Mouse (Mus musculus) lung, embryonic 16.5 days (tissue): Measurements from ENCODE around the gene 9930111J21Rik2. TPM values are rescaled to one million over a fixed set of nuclear protein-coding genes. Genes with fewer than 3 reads are reported as not detected.
"Not testable (repeated sequence)": the region's sequence is repeated elsewhere in the genome, so short reads cannot be mapped to it uniquely, and the experiment has no call there.

Source experiments
- ATAC-seq: fragments of 200-750 bp; cut with Nextera tagmentation; 2 replicates; pipeline ENCODE4 v1.8.0; 2017; ENCODE audit warnings: low read depth, mild to moderate bottlenecking, moderate library complexity
- H3K27ac ChIP-seq: fragments of 300-500 bp; sonication (generic); 2 replicates; pipeline ENCODE4 v1.5.1; 2014; ENCODE audit warnings: mild to moderate bottlenecking, control low read depth, low read length
- H3K27me3 ChIP-seq: fragments of 300-500 bp; sonication (generic); 2 replicates; pipeline ENCODE4 v1.6.1; 2014; ENCODE audit warnings: low read depth, low read length, mixed read lengths; ENCODE audit not compliant: control insufficient read depth, insufficient read depth
- H3K36me3 ChIP-seq: fragments of 300-500 bp; sonication (generic); 2 replicates; pipeline ENCODE4 v1.6.1; 2014; ENCODE audit warnings: low read length; ENCODE audit not compliant: control insufficient read depth, insufficient read depth
- H3K4me1 ChIP-seq: fragments of 300-500 bp; sonication (generic); replicated peaks from 2 replicates; pipeline ENCODE4 v1.6.1; 2014; ENCODE audit warnings: low read length, mixed read lengths; ENCODE audit not compliant: control insufficient read depth, insufficient read depth
- H3K4me2 ChIP-seq: fragments of 300-500 bp; sonication (generic); 2 replicates; pipeline ENCODE4 v1.6.1; 2014; ENCODE audit warnings: low read depth, low read length, control low read depth
- H3K4me3 ChIP-seq: fragments of 300-500 bp; sonication (generic); 2 replicates; pipeline ENCODE4 v1.5.1; 2014; ENCODE audit warnings: mild to moderate bottlenecking, low read length, control low read depth
- H3K9ac ChIP-seq: fragments of 300-500 bp; sonication (generic); 2 replicates; pipeline ENCODE4 v1.6.1; 2014; ENCODE audit warnings: low read length, control low read depth
- H3K9me3 ChIP-seq: fragments of 300-500 bp; sonication (generic); 2 replicates; pipeline ENCODE4 v1.6.1; 2016; ENCODE audit warnings: low read length; ENCODE audit not compliant: control insufficient read depth
- WGBS: fragments of 180-500 bp; shearing (Covaris S2); extraction: QIAGEN DNeasy Blood & Tissue Kit; methylation state at CpG from one replicate; pipeline ENCODE4 v1.1.7; 2014; 5-methylcytosine and 5-hydroxymethylcytosine counted together
- polyA plus RNA-seq: library from polyadenylated mRNA; unstranded; fragments of >200 nt; fragmentation: Nextera tagmentation; extraction: Ambion mirVana; gene quantifications from 2 replicates; pipeline ENCODE4 v1.2.1, GENCODE M21; 2015

9930111J21Rik2 gene
- polyA plus RNA-seq, 1 experiment from 2014 or later = 0.78 TPM

GRCm38 (mm10) chr11:49081356-49081755 is 30.3 kb upstream of the 9930111J21Rik2 start:
- no peak overlapping the region for H3K9ac ChIP-seq
- H3K27me3 ChIP-seq = no peaks in the 10 kb centered on the region
- H3K27ac ChIP-seq = no peak overlapping the region
- no peak overlapping the region for H3K4me2 ChIP-seq
- no peaks in the 10 kb centered on the region for H3K9me3 ChIP-seq
- ATAC-seq = no peak
- 62% methylated on average over 4 of the region's 4 CpGs for WGBS
- no peaks in the 10 kb centered on the region for H3K36me3 ChIP-seq
- no peak overlapping the region for H3K4me3 ChIP-seq
- no peaks in the 10 kb centered on the region for H3K4me1 ChIP-seq

GRCm38 (mm10) chr11:49080636-49081035 is 29.6 kb upstream of the 9930111J21Rik2 start:
- WGBS = 69% methylated on average over 1 of the region's 1 CpGs
- H3K9me3 ChIP-seq = no peaks in the 10 kb centered on the region
- no peak overlapping the region for H3K27ac ChIP-seq
- no peaks in the 10 kb centered on the region for H3K36me3 ChIP-seq
- no peak for ATAC-seq
- no peak overlapping the region for H3K4me2 ChIP-seq
- H3K4me1 ChIP-seq = no peaks in the 10 kb centered on the region
- H3K4me3 ChIP-seq = no peak overlapping the region
- no peaks in the 10 kb centered on the region for H3K27me3 ChIP-seq
- no peak overlapping the region for H3K9ac ChIP-seq

- ATAC-seq = no peak
- H3K4me1 ChIP-seq = no peaks in the 10 kb centered on the region
- 79% methylated on average over 3 of the region's 3 CpGs for WGBS
- H3K27me3 ChIP-seq = no peaks in the 10 kb centered on the region
- no peak overlapping the region for H3K27ac ChIP-seq
- no peaks in the 10 kb centered on the region for H3K9me3 ChIP-seq
- H3K9ac ChIP-seq = no peak overlapping the region
- H3K4me2 ChIP-seq = no peak overlapping the region
- H3K36me3 ChIP-seq = no peaks in the 10 kb centered on the region
- no peak overlapping the region for H3K4me3 ChIP-seq
Measured at GRCm38 (mm10) chr11:49078719-49079118, 27.7 kb upstream of the 9930111J21Rik2 start.

GRCm38 (mm10) chr11:49077012-49077411 is 26.0 kb upstream of the 9930111J21Rik2 start:
- ATAC-seq = no peak
- H3K4me2 ChIP-seq = no peak overlapping the region
- WGBS = 67% methylated on average over 1 of the region's 1 CpGs
- no peak overlapping the region for H3K4me3 ChIP-seq
- no peak overlapping the region for H3K27ac ChIP-seq
- no peaks in the 10 kb centered on the region for H3K4me1 ChIP-seq
- no peaks in the 10 kb centered on the region for H3K27me3 ChIP-seq
- H3K9ac ChIP-seq = no peak overlapping the region
- H3K36me3 ChIP-seq = no peaks in the 10 kb centered on the region
- no peaks in the 10 kb centered on the region for H3K9me3 ChIP-seq

GRCm38 (mm10) chr11:49076001-49076757 is 25.1 kb upstream of the 9930111J21Rik2 start, which contains the start of gene Ifi47:
Ifi47 (plus strand) TSS chr11:49076587.
- H3K4me1 ChIP-seq, H3K4me2 ChIP-seq, H3K4me3 ChIP-seq, H3K36me3 ChIP-seq, H3K27me3 ChIP-seq, H3K9me3 ChIP-seq, H3K9ac ChIP-seq: not testable (repeated sequence)
- ATAC-seq = peak; percentile 36; the same call in 1 of the 2 replicates
- WGBS = 49% methylated on average over 6 of the region's 6 CpGs
- H3K27ac ChIP-seq = peak within 1 kb of the TSS; percentile 53; the same call in 1 of the 2 replicates

- H3K9me3 ChIP-seq = no peaks in the 10 kb centered on the region
- H3K36me3 ChIP-seq = no peaks in the 10 kb centered on the region
- no peak overlapping the region for H3K9ac ChIP-seq
- no peak overlapping the region for H3K27ac ChIP-seq
- H3K4me2 ChIP-seq = no peak overlapping the region
- no peak overlapping the region for H3K4me3 ChIP-seq
- no peak for ATAC-seq
- H3K4me1 ChIP-seq = no peaks in the 10 kb centered on the region
- 85% methylated on average over 1 of the region's 1 CpGs for WGBS
- H3K27me3 ChIP-seq = no peaks in the 10 kb centered on the region
Measured at GRCm38 (mm10) chr11:49068358-49068757, 17.3 kb upstream of the 9930111J21Rik2 start.

- 62% methylated on average over 5 of the region's 5 CpGs for WGBS
- not testable (repeated sequence) for ATAC-seq
Measured at GRCm38 (mm10) chr11:49063713-49064469, 12.8 kb upstream of the 9930111J21Rik2 start, which contains the start of gene Tgtp2. Tgtp2 (minus strand) TSS chr11:49064206.

GRCm38 (mm10) chr11:49061865-49062264 is 10.8 kb upstream of the 9930111J21Rik2 start:
- H3K4me2 ChIP-seq, H3K4me1 ChIP-seq, H3K9me3 ChIP-seq, ATAC-seq, H3K36me3 ChIP-seq, H3K27ac ChIP-seq, H3K4me3 ChIP-seq, H3K27me3 ChIP-seq, H3K9ac ChIP-seq: not testable (repeated sequence)
- WGBS = 54% methylated on average over 1 of the region's 2 CpGs

More at GRCm38 (mm10) chr11:49063713-49064469, 12.8 kb upstream of the 9930111J21Rik2 start, which contains the start of gene Tgtp2:
- H3K27me3 ChIP-seq, H3K36me3 ChIP-seq, H3K27ac ChIP-seq, H3K4me1 ChIP-seq, H3K4me2 ChIP-seq, H3K9me3 ChIP-seq, H3K4me3 ChIP-seq, H3K9ac ChIP-seq: not testable (repeated sequence)

- ATAC-seq, H3K9ac ChIP-seq, H3K4me2 ChIP-seq, H3K36me3 ChIP-seq, H3K4me1 ChIP-seq, H3K9me3 ChIP-seq, H3K27me3 ChIP-seq, H3K4me3 ChIP-seq, H3K27ac ChIP-seq: not testable (repeated sequence)
- 49% methylated on average over 2 of the region's 3 CpGs for WGBS
Measured at GRCm38 (mm10) chr11:49060061-49060460, 9.0 kb upstream of the 9930111J21Rik2 start.
